ENCODE assay signal across 8 mouse cellular contexts in genomic region chr8:71628396-71629095, GRCm38 (mm10). TPM values are rescaled to one million over a fixed set of nuclear protein-coding genes. Genes with fewer than 3 reads are reported as not detected.
DNase-seq lines count a peak whose midpoint lies in the region; ATAC-seq and TF ChIP-seq lines count a peak whose summit lies in the region.

No protein-coding gene starts in this region.

- H3K4me2 ChIP-seq in heart, embryonic 12.5 days = peak overlapping the region; percentile 94
- peak overlapping the region; percentile 71 for H3K4me2 ChIP-seq in hindbrain, embryonic 12.5 days (replicated peaks)

- 8% methylated on average over 16 of the region's 16 CpGs for WGBS in heart, embryonic 12.5 days
- 9% methylated on average over 16 of the region's 16 CpGs for WGBS in hindbrain, embryonic 12.5 days

- H3K9ac ChIP-seq in heart, embryonic 12.5 days = peak overlapping the region; percentile 73
- H3K9ac ChIP-seq in ES-E14 (ENCODE audit: insufficient read depth, low read depth, low read length, poor library complexity, severe bottlenecking) = peak overlapping the region; percentile 53
- H3K9ac ChIP-seq in hindbrain, embryonic 12.5 days = peak overlapping the region; percentile 65

- peaks cover 31% of the 10 kb centered on the region for H3K4me1 ChIP-seq in heart, embryonic 12.5 days (replicated peaks)
- peaks cover 2 to 38% of the 10 kb centered on the region in 2 experiments; a peak in 3 of 4 replicates for H3K4me1 ChIP-seq in ES-E14 (ENCODE audit: control insufficient read depth in 2 of 2, insufficient read depth in 2 of 2, low read length in 2 of 2, poor library complexity in 1 of 2)
- H3K4me1 ChIP-seq in hindbrain, embryonic 12.5 days = peaks cover 21% of the 10 kb centered on the region

- in situ Hi-C loops in ES-E14 (cut with MboI; ENCODE audit: low sequenced_read_pairs in 2 of 2, unreplicated experiment in 2 of 2) = no loop called here

- peak overlapping the region; percentile 76 for H3K27ac ChIP-seq in heart, embryonic 12.5 days (ENCODE audit: poor library complexity, severe bottlenecking)
- no peak overlapping the region for H3K27ac ChIP-seq in ES-E14 (ENCODE audit: insufficient read depth, low read depth, low read length, poor library complexity, severe bottlenecking)
- H3K27ac ChIP-seq in hindbrain, embryonic 12.5 days = peak overlapping the region; percentile 73

- no peak for ATAC-seq in heart, embryonic 12.5 days (ENCODE audit: insufficient number of reproducible peaks, low FRiP score)
- ATAC-seq in hindbrain, embryonic 12.5 days (ENCODE audit: low FRiP score) = no peak

- H3K27me3 ChIP-seq in heart, embryonic 12.5 days (replicated peaks) = peaks cover 39% of the 10 kb centered on the region
- H3K27me3 ChIP-seq in hindbrain, embryonic 12.5 days = peaks cover 38% of the 10 kb centered on the region

- DNase-seq in heart, postnatal 10 days = no peak
- no peak for DNase-seq in ES-E14 (ENCODE audit: low read depth, low spot score)
- peak; percentile 27 for DNase-seq in mesoderm, embryonic 11.5 days (ENCODE audit: low read depth, low spot score)
- DNase-seq in cerebellum, adult 8-10 months = no peak
- DNase-seq in kidney, adult 9 months = no peak
- DNase-seq in left cerebral cortex, adult 18-20 months (ENCODE audit: low spot score in 2 of 2) = no peak

- H3K36me3 ChIP-seq in heart, embryonic 12.5 days = peaks cover 29% of the 10 kb centered on the region
- H3K36me3 ChIP-seq in ES-E14 (ENCODE audit: control insufficient read depth, insufficient read depth, low read length, poor library complexity, severe bottlenecking) = peaks cover 15% of the 10 kb centered on the region
- peaks cover 20% of the 10 kb centered on the region for H3K36me3 ChIP-seq in hindbrain, embryonic 12.5 days

- intact Hi-C loops in heart, postnatal 10 days (cut with DNase I) = no loop called here

- peaks cover 23% of the 10 kb centered on the region for H3K9me3 ChIP-seq in heart, embryonic 12.5 days (replicated peaks)
- H3K9me3 ChIP-seq in ES-E14 (ENCODE audit: control insufficient read depth, insufficient read depth, low read depth, low read length) = no peaks in the 10 kb centered on the region
- no peaks in the 10 kb centered on the region; the same call in none of the 2 replicates for H3K9me3 ChIP-seq in hindbrain, embryonic 12.5 days (replicated peaks)

- H3K4me3 ChIP-seq in heart, embryonic 12.5 days = peak overlapping the region; percentile 58
- peak overlapping the region; percentile 60 to 82 for H3K4me3 ChIP-seq in ES-E14 (ENCODE audit: insufficient read depth in 1 of 2, low read depth in 1 of 2, low read length in 2 of 2, poor library complexity in 1 of 2, severe bottlenecking in 1 of 2)
- H3K4me3 ChIP-seq in hindbrain, embryonic 12.5 days = peak overlapping the region; percentile 49

TF ChIP-seq in ES-E14, 5 proteins besides CTCF, POLR2A, EP300 and RAD21:
- TF ChIP-seq ZNF384 (IDR thresholded peaks at IDR 0.05; ENCODE audit: low read depth, low read length) (no peak), HCFC1 (IDR thresholded peaks at IDR 0.05; ENCODE audit: borderline replicate concordance, insufficient read depth, low read length) (no peak), CHD2 (IDR thresholded peaks at IDR 0.05; ENCODE audit: low read depth, low read length) (no peak), MAFK (IDR thresholded peaks at IDR 0.05; ENCODE audit: insufficient read depth, low read depth, low read length) (no peak), ZC3H11A (IDR thresholded peaks at IDR 0.05; ENCODE audit: borderline replicate concordance, low read depth, low read length) (no peak)
TF ChIP-seq in ES-E14: peak in this region for 0.

RNA-seq across cellular contexts. Expression of gene Colgalt1, which starts 17.7 kb away (rescaled TPM):
- polyA plus RNA-seq in heart, embryonic 12.5 days (2016; fragmentation: Nextera tagmentation; extraction: Ambion mirVana) = 60.7 and 61.4 TPM in 2 replicates
- total RNA-seq in heart, postnatal 10 days (2021) = 10 to 100 TPM; 46.3 to 54.9 TPM
- 126 and 186 TPM in 2 replicates for total RNA-seq in ES-E14 (2012; rRNA removed)
- polyA plus RNA-seq in hindbrain, embryonic 12.5 days (2016; fragmentation: Nextera tagmentation; extraction: Ambion mirVana) = 63.7 and 65.9 TPM in 2 replicates
- total RNA-seq in left cerebral cortex, adult 18-20 months (2021) = 10 to 100 TPM; 46.9 to 49.8 TPM

RNA-seq across cellular contexts. Expression of gene Fam129c, which starts 31.1 kb away (rescaled TPM):
- 2.2 and 2.4 TPM in 2 replicates for polyA plus RNA-seq in heart, embryonic 12.5 days (2016; fragmentation: Nextera tagmentation; extraction: Ambion mirVana)
- total RNA-seq in heart, postnatal 10 days (2021) = 1 to 10 TPM in 1 of 2 experiments, under 1 TPM in 1; 0.81 to 1.3 TPM
- 9.0 and 15.2 TPM in 2 replicates for total RNA-seq in ES-E14 (2012; rRNA removed)
- 5.3 and 6.3 TPM in 2 replicates for polyA plus RNA-seq in hindbrain, embryonic 12.5 days (2016; fragmentation: Nextera tagmentation; extraction: Ambion mirVana)
- 1 to 10 TPM; 1.9 to 4.8 TPM for total RNA-seq in left cerebral cortex, adult 18-20 months (2021)

RNA-seq across cellular contexts. Expression of gene Pgls, which starts 36.6 kb away (rescaled TPM):
- polyA plus RNA-seq in heart, embryonic 12.5 days (2016; fragmentation: Nextera tagmentation; extraction: Ambion mirVana) = 178 and 179 TPM in 2 replicates
- 10 to 100 TPM; 78.8 to 87.3 TPM for total RNA-seq in heart, postnatal 10 days (2021)
- total RNA-seq in ES-E14 (2012; rRNA removed) = 95.6 and 124 TPM in 2 replicates
- polyA plus RNA-seq in hindbrain, embryonic 12.5 days (2016; fragmentation: Nextera tagmentation; extraction: Ambion mirVana) = 197 and 202 TPM in 2 replicates
- total RNA-seq in left cerebral cortex, adult 18-20 months (2021) = 10 to 100 TPM; 31.1 to 31.3 TPM

RNA-seq across cellular contexts. Expression of gene Unc13a, which starts 43.0 kb away (rescaled TPM):
- polyA plus RNA-seq in heart, embryonic 12.5 days (2016; fragmentation: Nextera tagmentation; extraction: Ambion mirVana) = 0.47 and 0.64 TPM in 2 replicates
- 1 to 10 TPM; 1.1 to 1.5 TPM for total RNA-seq in heart, postnatal 10 days (2021)
- 3.0 and 9.1 TPM in 2 replicates for total RNA-seq in ES-E14 (2012; rRNA removed)
- polyA plus RNA-seq in hindbrain, embryonic 12.5 days (2016; fragmentation: Nextera tagmentation; extraction: Ambion mirVana) = 13.9 and 16.1 TPM in 2 replicates
- total RNA-seq in left cerebral cortex, adult 18-20 months (2021) = 100 to 1,000 TPM; 267 to 296 TPM

RNA-seq across cellular contexts. Expression of gene Jak3, which starts 47.5 kb away (rescaled TPM):
- 10.6 and 11.8 TPM in 2 replicates for polyA plus RNA-seq in heart, embryonic 12.5 days (2016; fragmentation: Nextera tagmentation; extraction: Ambion mirVana)
- 10 to 100 TPM; 14.3 to 15.0 TPM for total RNA-seq in heart, postnatal 10 days (2021)
- 19.0 and 27.3 TPM in 2 replicates for total RNA-seq in ES-E14 (2012; rRNA removed)
- polyA plus RNA-seq in hindbrain, embryonic 12.5 days (2016; fragmentation: Nextera tagmentation; extraction: Ambion mirVana) = 3.7 and 3.8 TPM in 2 replicates
- 1 to 10 TPM; 4.8 to 5.0 TPM for total RNA-seq in left cerebral cortex, adult 18-20 months (2021)
